Mouse (Mus musculus): ENCODE results near the gene Camp.

- TF ChIP-seq CTCF (IDR thresholded peaks at IDR 0.05; ENCODE audit: borderline replicate concordance, control insufficient read depth, extremely low read depth, insufficient read depth, low read length, poor library complexity) = no peak
- no peak for TF ChIP-seq POLR2A (IDR thresholded peaks at IDR 0.05; ENCODE audit: control insufficient read depth, extremely low read depth, insufficient read depth, low read length, poor library complexity)
These were observed 42.1 kb upstream of the Camp start for GRCm38 (mm10) chr9:109891501-109891900.

Data from thymus, adult 2 months (tissue).